Mouse (Mus musculus) embryonic fibroblast, embryonic 13.5 days (primary cell): ENCODE measurements around the gene Bst2.

Experiments used
- CTCF ChIP-seq: IDR thresholded peaks from 2 replicates; pipeline ENCODE4 v1.5.1; 2011; ENCODE audit warnings: mild to moderate bottlenecking, control low read depth, low read length, moderate library complexity, borderline replicate concordance; ENCODE audit not compliant: insufficient read depth
- POLR2A ChIP-seq: IDR thresholded peaks from 2 replicates; pipeline ENCODE4 v1.6.1; 2011; ENCODE audit warnings: low read depth, mild to moderate bottlenecking, control low read depth, low read length, moderate library complexity

GRCm38 (mm10) chr8:71550754-71551153, 13.5 kb upstream of the Bst2 start:
- TF ChIP-seq CTCF (no peak), POLR2A (no peak)
